Mouse (Mus musculus) kidney, adult 2 months (tissue): ENCODE measurements at regions not wholly inside any gene's neighbourhood (a gene's known extent, or its start where the extent isn't known, plus 50 kb on each side); places are given as distances from the start of the nearest gene placed in this dataset.

Experiments used
- DNase-seq: peaks from one replicate; pipeline ENCODE4 v3.0.0; 2021
- H3K27ac ChIP-seq: fragments of 200-500 bp; 2 replicates; pipeline ENCODE4 v1.5.1; 2012; ENCODE audit warnings: low read depth, low read length, control low read depth, inconsistent platforms; ENCODE audit not compliant: insufficient read depth
- H3K27me3 ChIP-seq: fragments of 200-500 bp; replicated peaks from 2 replicates; pipeline ENCODE4 v1.6.1; 2012; ENCODE audit warnings: mild to moderate bottlenecking, moderate library complexity, low read length, inconsistent platforms; ENCODE audit not compliant: control insufficient read depth, insufficient read depth
- H3K36me3 ChIP-seq: fragments of 200-500 bp; 2 replicates; pipeline ENCODE4 v1.6.1; 2012; ENCODE audit warnings: mild to moderate bottlenecking, moderate library complexity, low read length, inconsistent platforms; ENCODE audit not compliant: control insufficient read depth, insufficient read depth
- H3K4me1 ChIP-seq: fragments of 200-500 bp; 2 replicates; pipeline ENCODE4 v1.6.1; 2011; ENCODE audit warnings: low read length; ENCODE audit not compliant: control insufficient read depth, insufficient read depth
- H3K4me3 ChIP-seq: fragments of 200-500 bp; 2 replicates; pipeline ENCODE4 v1.5.1; 2011; ENCODE audit warnings: mild to moderate bottlenecking, low read depth, low read length, control low read depth; ENCODE audit not compliant: insufficient read depth
- CTCF ChIP-seq: fragments of 200-500 bp; conservative IDR thresholded peaks from 2 replicates; pipeline ENCODE4 v1.5.1; 2011; ENCODE audit warnings: low read depth, mild to moderate bottlenecking, control low read depth, low read length, moderate library complexity, mixed read lengths; ENCODE audit not compliant: insufficient read depth, insufficient read length
- POLR2A ChIP-seq: fragments of 200-500 bp; IDR thresholded peaks from one replicate; pipeline ENCODE4 v1.6.1; 2011; ENCODE audit warnings: low read depth, low read length, control low read depth
- WGBS: fragments of 180-500 bp; shearing (Covaris S2); methylation state at CpG from one replicate; pipeline ENCODE4 v1.1.7; 2018; 5-methylcytosine and 5-hydroxymethylcytosine counted together

DNA sequence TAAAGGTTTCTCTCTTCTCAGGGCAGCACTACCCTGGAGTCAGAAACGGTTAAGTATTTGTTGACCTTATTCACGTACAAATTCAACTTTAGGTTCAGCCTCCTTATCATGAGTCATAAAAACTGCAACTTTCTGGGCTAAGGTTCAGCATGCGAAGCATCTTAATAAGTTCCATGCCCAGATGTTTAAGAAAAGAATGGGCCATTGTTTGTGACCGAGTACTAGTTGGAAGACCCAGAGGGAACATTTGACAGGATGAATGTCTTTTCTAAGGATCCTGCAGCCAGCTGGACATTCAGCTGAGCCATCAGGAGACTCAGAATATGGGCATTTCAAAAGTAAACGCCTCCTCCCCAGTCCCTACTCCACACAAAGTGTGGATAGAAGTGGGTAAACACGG, 183.5 kb upstream of the Lrig3 start:
- H3K27me3 ChIP-seq, result no peaks in the 10 kb centered on the region
- no peak overlapping the region for H3K4me3 ChIP-seq
- TF ChIP-seq CTCF, result no peak
- no peak for TF ChIP-seq POLR2A
- no peaks in the 10 kb centered on the region for H3K36me3 ChIP-seq
- H3K4me1 ChIP-seq, result no peaks in the 10 kb centered on the region
- no peak overlapping the region for H3K27ac ChIP-seq
- no peak for DNase-seq
- WGBS, result 63% methylated on average over 6 of the region's 6 CpGs

DNA sequence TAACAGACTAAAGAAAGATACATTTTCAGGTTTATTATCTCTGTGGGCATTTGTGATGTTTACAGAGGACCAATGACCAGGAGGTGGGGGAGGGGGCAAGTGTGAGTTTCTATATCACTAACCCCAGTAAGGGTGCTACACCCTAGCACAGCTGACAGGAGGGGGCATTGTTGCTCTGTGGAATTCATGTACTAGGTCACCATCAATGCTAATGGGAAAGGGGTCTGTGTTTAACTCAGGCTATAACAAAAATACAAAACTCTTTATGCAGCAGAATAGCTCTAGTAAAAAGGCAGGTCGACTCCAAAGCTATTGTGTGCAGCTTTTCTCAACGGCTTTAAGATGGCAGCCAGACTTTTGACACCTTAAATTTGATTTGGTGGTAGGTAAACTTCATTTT, 181.1 kb upstream of the Lrig3 start:
- Histone ChIP-seq H3K27me3 (no peaks in the 10 kb centered on the region), H3K36me3 (no peaks in the 10 kb centered on the region), H3K27ac (no peak overlapping the region), H3K4me1 (no peaks in the 10 kb centered on the region), H3K4me3 (no peak overlapping the region)
- WGBS, result 17% methylated on average over 2 of the region's 2 CpGs
- peak; percentile 66 for TF ChIP-seq CTCF
- no peak for TF ChIP-seq POLR2A
- DNase-seq, result peak; percentile 28

DNA sequence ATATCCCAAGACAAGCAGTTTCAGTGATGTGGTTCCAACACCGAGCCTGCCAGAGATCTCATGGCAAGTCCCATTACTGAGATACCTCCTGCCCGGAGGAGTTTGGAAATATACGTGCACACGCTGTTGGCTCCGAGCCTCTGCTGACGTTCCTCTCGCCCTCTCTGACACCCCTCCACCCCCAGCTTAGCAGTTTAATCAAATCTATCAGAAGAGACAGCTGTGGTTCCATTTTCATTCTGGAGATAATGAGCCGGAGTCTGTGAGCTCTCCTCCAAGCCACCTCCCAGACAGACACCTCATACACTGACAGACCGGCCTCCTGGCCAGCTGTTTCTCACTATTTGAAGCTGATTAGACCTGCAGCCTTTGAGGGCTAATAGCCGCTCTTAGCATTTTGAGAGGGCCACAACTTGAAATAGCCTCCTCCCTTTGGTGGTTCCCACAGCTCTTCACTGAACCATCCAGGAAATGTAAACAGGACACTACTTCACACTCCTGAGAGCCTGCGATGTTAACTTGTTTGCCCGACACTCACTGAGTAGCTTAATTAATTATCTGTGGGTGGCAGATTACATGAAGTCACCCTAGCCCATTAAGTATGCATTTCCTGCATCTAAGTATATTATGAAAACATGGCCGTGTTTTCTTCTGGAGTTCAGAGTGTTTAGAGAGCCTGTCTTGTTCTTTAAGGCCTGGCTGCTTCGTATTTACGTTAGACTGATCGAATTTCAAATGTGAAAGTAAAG, 180.3 kb upstream of the Lrig3 start:
- Histone ChIP-seq H3K27ac (no peak overlapping the region), H3K36me3 (no peaks in the 10 kb centered on the region), H3K4me1 (no peaks in the 10 kb centered on the region), H3K4me3 (no peak overlapping the region), H3K27me3 (no peaks in the 10 kb centered on the region)
- TF ChIP-seq POLR2A (no peak), CTCF (no peak)
- WGBS, result 45% methylated on average over 16 of the region's 16 CpGs
- no peak for DNase-seq

DNA sequence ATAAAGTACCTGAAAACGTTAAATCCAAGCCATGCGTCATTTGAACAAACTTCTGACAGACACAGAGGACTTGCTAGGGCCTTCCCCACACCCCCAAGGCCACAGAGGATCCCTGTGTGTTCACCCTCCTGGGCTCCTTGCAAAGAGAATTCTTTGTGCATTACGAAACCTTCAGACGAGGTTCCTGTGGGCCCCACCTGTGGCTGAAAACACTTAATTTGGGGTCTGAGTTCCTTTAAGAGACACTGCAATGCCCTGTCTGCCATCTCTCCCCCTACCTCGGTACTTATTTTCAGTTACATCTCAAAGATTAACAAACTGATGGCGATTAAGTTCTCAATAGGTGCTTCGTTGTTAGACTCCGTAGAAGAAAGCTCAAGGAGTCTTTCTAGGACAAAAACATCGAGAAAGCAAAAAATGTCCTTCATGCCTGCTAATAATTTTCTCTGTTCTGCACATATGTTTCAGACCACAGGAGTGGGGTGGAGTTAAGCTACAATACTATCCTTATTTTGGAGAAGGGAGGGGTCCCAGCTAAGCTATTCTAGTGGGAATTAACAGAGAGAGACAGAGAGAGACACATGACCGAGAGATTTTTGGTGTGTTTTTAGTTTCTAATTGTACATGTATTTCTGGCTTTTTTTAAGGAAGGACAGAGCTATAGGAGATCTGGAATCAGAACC, 179.6 kb upstream of the Lrig3 start:
- H3K4me1 ChIP-seq, result no peaks in the 10 kb centered on the region
- no peak overlapping the region for H3K4me3 ChIP-seq
- no peak overlapping the region for H3K27ac ChIP-seq
- no peaks in the 10 kb centered on the region for H3K27me3 ChIP-seq
- H3K36me3 ChIP-seq, result no peaks in the 10 kb centered on the region
- WGBS, result 36% methylated on average over 10 of the region's 10 CpGs
- no peak for DNase-seq
- TF ChIP-seq CTCF, result no peak
- TF ChIP-seq POLR2A, result no peak

DNA sequence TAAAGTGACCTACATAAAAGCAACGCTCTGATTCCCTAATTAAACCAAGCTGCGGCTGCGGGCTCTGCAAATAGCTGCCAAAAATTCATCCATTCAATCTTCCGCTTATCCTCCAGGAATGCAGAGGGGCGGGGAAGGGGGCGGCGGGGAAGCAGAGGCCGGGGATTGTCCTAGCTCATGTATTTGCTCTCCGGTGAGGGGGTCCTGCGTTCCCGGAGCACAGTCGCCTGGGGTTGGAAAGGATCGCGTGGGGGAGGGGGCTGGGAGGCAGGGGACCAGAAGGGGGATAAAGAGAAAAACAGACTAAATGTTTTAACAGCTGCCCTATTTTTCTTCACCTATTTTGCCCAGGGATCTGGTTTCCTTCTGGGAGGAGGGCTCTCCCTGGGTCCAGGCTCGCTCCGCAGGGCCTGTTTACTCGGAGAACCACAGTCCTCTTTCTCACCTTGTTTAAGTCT, 179.1 kb upstream of the Lrig3 start:
- DNase-seq, result no peak
- Histone ChIP-seq H3K36me3 (no peaks in the 10 kb centered on the region), H3K4me3 (no peak overlapping the region), H3K27me3 (no peaks in the 10 kb centered on the region), H3K27ac (no peak overlapping the region), H3K4me1 (no peaks in the 10 kb centered on the region)
- 10% methylated on average over 17 of the region's 17 CpGs for WGBS
- TF ChIP-seq POLR2A, result no peak
- no peak for TF ChIP-seq CTCF

DNA sequence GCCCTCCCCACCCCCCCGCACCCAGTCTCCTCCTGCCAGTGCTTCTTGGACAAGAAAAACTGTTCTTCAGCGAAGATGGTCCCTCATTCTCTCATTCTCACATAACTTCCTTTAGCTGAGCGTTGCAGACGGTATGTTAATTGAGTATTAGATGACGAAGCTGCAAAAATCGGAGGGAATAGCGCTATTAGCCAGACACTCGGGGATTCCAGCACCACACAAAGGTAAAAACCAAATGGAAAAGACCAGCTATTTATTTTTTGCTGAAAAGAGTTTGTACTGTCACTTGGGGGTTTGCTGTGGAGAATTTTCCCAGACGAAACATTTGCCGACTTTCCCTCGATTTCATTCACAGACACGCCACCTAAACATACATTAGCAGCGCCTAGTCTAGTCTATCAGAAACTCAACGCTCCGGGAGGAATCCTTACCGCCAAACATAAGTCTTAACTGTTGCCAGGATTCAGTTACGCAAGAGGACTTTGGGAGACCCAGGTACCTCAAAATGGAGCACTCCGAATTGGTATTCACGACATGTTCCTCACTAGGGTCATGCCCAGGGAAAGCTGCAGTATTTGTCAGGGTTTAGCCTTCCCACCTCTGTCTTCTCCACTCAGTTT, 178.4 kb upstream of the Lrig3 start:
- no peak for TF ChIP-seq POLR2A
- no peaks in the 10 kb centered on the region for H3K36me3 ChIP-seq
- H3K27me3 ChIP-seq, result no peaks in the 10 kb centered on the region
- H3K27ac ChIP-seq, result no peak overlapping the region
- no peaks in the 10 kb centered on the region for H3K4me1 ChIP-seq
- 51% methylated on average over 19 of the region's 19 CpGs for WGBS
- no peak for DNase-seq
- H3K4me3 ChIP-seq, result no peak overlapping the region

DNA sequence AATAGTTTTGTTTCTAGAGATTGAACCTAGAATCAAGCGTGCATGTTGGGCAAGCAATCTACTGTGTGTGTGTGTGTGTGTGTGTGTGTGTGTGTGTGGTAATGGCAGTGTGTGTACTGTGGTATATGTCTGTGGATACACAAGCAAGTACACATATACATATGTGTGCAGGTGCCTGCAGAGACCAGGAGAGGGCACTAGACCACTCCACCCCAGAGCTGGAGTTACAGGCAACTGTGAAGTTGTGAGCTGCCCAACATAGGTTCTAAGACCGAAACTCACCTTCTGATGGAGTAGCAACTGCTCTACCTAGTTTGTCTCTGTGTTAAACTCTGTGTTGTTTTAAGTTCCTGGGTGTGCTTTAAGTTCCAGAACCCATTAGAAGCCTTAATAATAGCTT, 177.7 kb upstream of the Lrig3 start:
- WGBS, result 98% methylated on average over 2 of the region's 2 CpGs
- Histone ChIP-seq H3K27ac (no peak overlapping the region), H3K4me1 (no peaks in the 10 kb centered on the region), H3K36me3 (no peaks in the 10 kb centered on the region), H3K4me3 (no peak overlapping the region), H3K27me3 (no peaks in the 10 kb centered on the region)
- DNase-seq, result no peak
- TF ChIP-seq CTCF, result peak; percentile 37; the same call in 1 of the 2 replicates
- no peak for TF ChIP-seq POLR2A
